Mouse (Mus musculus) heart, postnatal 14 days (tissue): ENCODE data around the gene Wdfy3. TPM values are rescaled to one million over a fixed set of nuclear protein-coding genes. Genes with fewer than 3 reads are reported as not detected.
A peak's percentile ranks its signal among the peaks of the same experiment; 100 is the strongest.

Source experiments
- DNase-seq, 2 experiments: peaks; one replicate each; pipeline ENCODE4 v3.0.0; 2021 to 2022
- intact Hi-C: fragments of 180-260 bp; cut with DNase I; formaldehyde crosslinking; loops from one replicate; pipeline ENCODE4 v1.15.1; 2025
- total RNA-seq, 2 experiments: library from RNA; stranded (reverse); gene quantifications; 2 replicates each; pipeline ENCODE4 v1.2.3; 2021

Gene Wdfy3
- total RNA-seq, 2 experiments from 2014 or later = 39.4 TPM

DNA sequence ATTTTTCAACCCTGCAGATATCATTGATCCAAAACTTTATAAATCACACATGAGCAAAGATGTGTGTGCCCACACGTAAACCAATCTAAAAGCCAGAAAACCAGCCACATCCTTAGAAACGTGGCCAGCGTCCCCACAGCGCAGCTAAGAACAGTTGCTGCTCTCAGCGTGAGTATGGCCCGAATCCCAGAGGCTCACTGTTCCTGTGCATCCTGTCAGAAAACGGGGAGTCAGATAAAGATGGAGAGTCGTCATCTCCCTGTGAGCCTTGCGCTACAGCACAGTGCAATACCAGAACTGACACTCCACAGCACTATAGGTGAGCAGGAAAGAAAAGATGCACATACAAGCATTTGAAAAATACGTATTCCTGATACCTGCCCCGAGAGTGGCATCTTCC lies 172.9 kb downstream of the Wdfy3 start:
- DNase-seq = no peak
- intact Hi-C loops = loop anchor here (5.0 kb wide), 1 partner anchor 36 kb away; no protein-coding TSS in a partner anchor

- DNase-seq = no peak
- intact Hi-C loops = loop anchor here (5.0 kb wide), 1 partner anchor 36 kb away; no protein-coding TSS in a partner anchor
Observed at GRCm38 (mm10) chr5:101895717-101896645, 173.7 kb downstream of the Wdfy3 start.

DNA sequence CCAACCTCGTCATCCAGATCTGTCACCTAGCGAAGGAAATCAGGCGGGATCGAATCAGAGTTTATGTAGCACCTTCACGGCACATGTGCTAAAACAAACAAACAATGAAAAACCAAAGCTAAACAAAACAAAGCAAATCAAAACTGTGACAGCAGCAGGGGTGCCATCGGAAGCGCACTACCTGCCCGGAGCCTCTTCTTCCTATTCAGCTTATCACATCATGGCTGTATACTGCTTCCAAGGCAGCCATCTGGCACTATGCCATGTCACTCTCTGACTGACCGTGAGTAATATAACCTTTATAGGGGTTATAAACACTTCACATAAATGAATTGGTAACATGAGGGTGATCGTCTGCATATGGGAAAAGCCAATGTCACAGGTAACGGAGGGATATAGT lies 174.6 kb downstream of the Wdfy3 start:
- intact Hi-C loops = loop anchor here (5.0 kb wide), 1 partner anchor 37 kb away; no protein-coding TSS in a partner anchor
- DNase-seq = no peak

- peak; percentile 18 to 48 for DNase-seq
- intact Hi-C loops = loop anchor here (1.0 kb wide), 1 partner anchor 182 kb away; no protein-coding TSS in a partner anchor
Observed at GRCm38 (mm10) chr5:101893820-101894515, 175.8 kb downstream of the Wdfy3 start.

GRCm38 (mm10) chr5:101891694-101892416 lies 177.9 kb downstream of the Wdfy3 start:
- intact Hi-C loops = no loop called here

DNA sequence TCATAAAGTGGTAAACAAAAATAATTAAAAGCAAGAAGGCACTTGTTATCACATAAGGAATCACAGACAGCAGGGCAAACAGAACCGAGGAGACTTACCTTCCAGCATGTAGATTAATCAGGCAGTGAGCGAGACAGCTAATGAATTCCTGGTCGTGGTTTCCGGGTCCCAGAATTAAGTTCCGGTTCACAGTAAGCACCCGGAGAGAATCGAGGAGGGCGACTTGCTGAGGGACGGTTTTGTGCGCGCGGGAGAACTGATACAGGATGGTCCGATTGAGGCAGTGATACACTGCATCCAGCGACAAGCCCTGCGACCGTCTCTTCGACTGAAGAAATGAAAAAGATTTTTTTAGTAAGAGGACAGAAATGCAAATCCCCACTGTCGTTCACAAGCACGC lies 181.7 kb downstream of the Wdfy3 start:
- intact Hi-C loops = no loop called here
- DNase-seq = no peak

More at GRCm38 (mm10) chr5:101891694-101892416, 177.9 kb downstream of the Wdfy3 start:
- DNase-seq = no peak

GRCm38 (mm10) chr5:101885039-101885438 lies 184.7 kb downstream of the Wdfy3 start:
- intact Hi-C loops = no loop called here

GRCm38 (mm10) chr5:101882191-101882590 lies 187.5 kb downstream of the Wdfy3 start:
- DNase-seq = no peak
- intact Hi-C loops = no loop called here

More at GRCm38 (mm10) chr5:101885039-101885438, 184.7 kb downstream of the Wdfy3 start:
- DNase-seq = no peak

DNA sequence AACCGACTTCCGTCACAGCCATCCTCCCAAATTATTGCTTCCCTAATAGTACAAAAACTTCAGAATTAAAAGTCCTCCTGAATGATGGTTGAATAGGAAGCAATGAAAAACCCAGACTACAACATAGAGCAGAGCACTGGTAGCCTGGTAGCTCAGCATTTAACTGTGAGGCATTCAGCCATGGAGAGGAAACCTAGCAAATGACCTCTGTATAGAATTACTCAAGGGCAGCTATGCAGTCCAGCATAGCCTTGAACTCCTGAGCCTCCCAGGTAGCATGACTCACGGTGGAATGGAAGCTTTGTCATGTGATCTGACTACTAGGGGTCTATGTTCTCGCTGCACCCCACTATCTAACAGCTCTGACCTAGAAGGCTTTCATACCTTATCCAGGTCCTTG lies 189.8 kb downstream of the Wdfy3 start:
- intact Hi-C loops = no loop called here
- DNase-seq = no peak

DNA sequence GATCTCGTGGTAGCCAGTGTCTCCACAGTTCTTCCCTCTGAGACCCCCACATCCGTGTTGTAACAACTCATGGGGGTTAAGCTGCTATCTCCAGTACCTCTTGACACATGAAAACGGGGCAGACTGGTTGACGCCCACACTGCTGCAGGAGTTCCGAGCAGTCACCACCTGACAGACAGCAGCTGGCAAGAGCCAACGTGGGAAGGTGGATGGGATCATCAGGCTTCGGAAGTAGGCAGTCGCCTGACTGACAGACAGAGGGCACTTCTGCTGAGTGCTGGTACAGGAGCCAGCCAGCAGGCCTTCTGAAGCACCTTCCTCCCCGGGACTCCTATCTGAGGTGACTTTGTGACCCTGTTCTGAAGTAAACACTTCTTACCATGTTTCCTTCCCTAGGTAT lies 191.3 kb downstream of the Wdfy3 start:
- DNase-seq = no peak

DNA sequence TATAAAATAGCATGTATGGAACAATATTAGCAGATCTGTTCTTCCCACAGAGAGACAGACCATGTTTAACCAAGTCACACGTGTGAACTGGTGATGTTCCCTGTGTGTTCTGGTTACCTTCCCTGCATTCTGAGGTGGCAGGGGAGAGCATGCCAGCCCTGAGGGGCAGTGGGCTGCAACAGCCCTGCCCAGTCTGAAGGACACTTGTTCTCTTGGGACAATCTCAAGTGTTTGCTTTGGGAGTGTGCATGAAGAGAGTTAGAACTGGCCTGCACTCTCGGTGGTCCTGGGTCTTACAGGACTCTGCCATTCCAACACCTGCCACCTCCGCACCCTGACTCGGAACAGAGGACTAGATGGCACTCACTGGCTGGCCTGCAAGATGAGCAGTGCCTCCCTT lies 193.5 kb downstream of the Wdfy3 start:
- no peak for DNase-seq
- intact Hi-C loops = no loop called here

More for the DNA sequence above, 191.3 kb downstream of the Wdfy3 start:
- intact Hi-C loops = no loop called here

DNA sequence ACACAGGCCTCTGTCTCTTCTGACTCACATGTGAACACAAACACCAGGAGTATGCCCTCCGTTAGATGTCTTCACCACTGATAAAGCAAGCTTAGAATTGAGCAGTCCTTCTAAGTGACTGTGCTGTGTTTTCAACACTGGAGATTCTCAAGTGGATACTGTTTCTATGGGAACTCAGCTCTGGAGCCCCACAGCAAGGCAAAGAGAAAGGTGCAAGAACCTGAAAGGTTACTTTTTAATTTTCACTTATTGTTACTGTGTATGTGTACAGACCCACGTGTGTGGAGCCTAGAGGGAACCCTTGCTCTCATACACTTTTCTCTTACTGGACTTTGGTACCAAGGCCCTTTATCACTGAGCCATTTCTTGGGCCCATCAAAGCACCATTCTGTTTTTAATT lies 203.0 kb downstream of the Wdfy3 start:
- no peak for DNase-seq
- intact Hi-C loops = no loop called here

DNA sequence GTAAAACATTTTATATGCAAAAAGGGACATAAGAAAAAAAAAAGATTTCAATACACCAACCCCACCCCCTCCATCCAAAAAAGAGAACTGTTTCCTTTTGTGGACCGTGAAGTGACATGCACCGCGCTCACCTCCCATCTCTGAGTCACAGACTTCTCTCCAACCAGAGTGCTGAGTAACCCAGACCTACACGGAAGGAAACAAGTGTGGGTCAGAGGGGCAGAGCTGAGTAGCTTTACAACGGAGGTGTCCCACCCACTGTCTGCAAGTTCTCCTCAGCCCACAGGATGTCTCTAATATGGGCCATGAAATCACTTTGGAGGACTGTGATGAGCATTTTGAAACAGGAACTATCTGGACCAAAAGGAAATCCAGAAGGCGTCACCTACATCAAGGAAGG lies 205.8 kb downstream of the Wdfy3 start:
- intact Hi-C loops = no loop called here
- no peak for DNase-seq

GRCm38 (mm10) chr5:101862651-101863050 lies 207.1 kb downstream of the Wdfy3 start:
- DNase-seq = no peak
- intact Hi-C loops = no loop called here

GRCm38 (mm10) chr5:101861786-101862571 lies 207.7 kb downstream of the Wdfy3 start:
- no peak for DNase-seq
- intact Hi-C loops = no loop called here

DNA sequence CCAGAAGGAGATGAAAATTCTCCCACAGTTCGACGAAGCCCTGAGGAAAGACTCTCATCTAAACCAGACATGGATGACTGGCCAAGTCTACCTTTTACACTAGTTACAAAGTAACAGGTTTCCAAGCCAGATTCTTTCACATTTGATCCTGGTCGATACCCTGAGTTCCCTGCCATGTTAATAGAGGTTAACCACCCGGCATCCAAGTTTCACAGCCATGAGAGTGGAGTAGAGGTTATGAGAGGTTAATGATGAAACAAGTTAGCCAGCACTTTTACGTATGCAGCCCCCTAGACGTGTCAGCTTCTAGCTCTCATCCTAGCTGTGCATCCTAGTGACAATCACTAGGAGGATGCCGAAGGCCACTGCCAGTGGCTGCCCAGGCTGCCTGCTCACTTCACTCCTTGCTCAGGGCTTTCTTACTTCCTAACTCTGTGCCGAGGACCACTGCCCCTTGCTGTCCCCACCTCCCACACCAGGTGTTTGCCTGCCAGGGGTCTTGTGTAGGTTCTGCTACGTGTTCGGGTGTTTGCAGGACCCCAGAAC lies 210.8 kb downstream of the Wdfy3 start:
- no peak for DNase-seq
- intact Hi-C loops = no loop called here

DNA sequence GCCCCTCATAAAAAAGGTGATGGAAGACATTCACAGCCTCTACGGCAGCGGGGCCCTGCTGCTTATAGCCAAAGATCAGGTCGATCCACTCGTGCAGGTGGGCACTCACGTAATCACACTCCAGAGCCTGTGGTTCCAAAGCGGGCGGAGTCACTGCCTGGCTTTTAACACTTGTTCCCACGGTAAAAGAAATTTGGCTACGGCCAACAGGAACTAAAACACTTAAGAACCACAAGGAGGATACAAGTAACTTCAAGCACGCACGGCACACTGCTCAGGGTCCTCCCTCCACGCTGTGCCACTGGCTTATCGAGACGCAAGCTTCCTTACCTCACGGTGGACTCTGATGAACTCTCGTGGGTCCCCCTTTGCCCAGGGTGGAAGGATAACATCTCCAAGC lies 214.2 kb downstream of the Wdfy3 start:
- DNase-seq = no peak
- intact Hi-C loops = no loop called here

- intact Hi-C loops = no loop called here
- no peak for DNase-seq
Observed at GRCm38 (mm10) chr5:101854667-101855066, 215.1 kb downstream of the Wdfy3 start.

DNA sequence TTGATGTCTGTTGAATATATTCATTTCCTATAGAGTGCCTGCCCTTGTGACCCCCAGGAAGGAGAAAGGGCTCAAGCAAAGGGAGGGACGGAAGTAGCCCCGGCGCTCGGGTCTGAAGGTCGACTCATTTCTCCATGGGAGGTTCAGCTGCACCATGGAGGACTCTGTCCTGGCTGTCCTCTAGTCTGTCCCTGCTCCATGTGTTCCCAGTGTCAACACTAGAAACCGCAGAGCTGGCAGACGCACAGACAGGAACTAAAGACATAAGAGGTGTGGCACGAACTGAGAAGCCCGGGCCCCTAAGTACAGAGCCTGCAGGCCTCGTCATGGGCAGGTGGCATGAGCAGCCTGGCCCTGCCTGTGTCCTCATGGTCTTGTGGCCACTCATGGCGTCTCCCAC lies 215.6 kb downstream of the Wdfy3 start:
- DNase-seq = no peak
- intact Hi-C loops = no loop called here
